Mouse (Mus musculus): Measurements from ENCODE around the gene Ddx51.
A peak's percentile ranks its signal among the peaks of the same experiment; 100 is the strongest.

Ddx51 gene

DNA sequence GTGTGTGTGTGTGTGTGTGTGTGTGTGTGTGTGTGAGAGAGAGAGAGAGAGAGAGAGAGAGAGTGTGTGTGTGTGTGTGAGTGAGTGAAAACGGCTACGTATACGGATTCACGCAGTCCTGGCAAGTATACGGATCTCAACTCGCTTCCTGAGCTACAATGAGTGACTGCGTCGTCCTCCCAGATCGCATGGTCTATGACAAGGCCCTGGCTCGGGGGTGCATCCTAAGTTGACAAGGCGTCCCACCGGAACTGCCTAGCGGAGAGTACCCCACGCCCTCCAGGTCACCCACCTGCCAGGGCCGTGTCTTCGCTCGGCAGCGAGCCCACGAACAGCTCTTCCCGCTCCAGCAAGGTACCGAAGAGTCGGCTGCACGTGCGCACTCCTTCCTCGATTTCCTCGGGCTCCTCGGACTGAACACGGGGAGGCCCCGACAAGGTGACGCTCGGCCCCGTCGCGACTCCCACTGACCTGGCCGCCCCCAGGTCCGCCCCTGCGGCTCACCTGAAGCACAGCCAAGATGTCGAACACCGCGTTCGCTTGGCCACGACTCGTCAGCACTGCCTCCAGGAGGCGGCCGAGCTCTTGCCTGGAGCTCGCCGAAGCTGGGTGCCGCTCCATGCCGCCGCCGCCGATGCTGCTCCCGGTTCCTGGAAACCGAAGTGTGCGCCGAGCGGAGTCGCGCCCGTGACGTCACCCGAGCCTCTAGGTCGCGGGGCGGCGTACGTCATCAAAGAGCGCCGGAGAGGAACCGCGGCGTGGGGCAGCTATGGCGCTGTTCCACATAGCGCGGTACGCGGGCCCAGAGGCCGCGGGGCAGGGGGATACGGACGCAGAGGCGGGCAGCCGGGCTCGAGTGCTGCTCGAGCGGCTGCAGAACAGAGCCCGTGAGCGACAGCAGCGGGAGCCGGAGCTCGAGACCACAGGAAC is at the start of gene Ddx51, which contains the start of gene Noc4l:
Gene Ddx51 (plus strand): TSS at position 733 of the 930 bp plus-strand sequence.
Gene Noc4l (minus strand): TSS at position 699 of the 930 bp plus-strand sequence.
- peak; percentile 96 for DNase-seq (ENCODE audit: low spot score)

DNA sequence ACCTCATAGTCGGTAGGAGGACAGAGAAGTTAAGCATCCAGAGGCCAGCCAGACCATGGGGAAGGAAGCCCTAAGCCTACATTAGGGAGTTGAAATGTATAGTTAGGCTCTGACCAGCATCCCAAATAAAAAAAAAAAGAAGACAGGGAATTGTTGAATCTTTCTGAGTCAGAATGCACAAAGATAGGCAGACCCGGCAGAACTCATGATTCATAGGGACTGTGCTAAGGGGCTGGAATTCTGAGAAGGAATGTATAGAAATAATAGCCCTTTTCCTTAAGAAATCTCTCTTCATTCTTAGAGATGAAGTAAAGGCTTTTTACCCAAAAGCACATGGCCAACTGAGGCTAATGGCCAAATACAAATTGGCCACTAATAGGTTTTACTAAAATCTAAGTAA is 48.9 kb upstream of the Ddx51 start:
- DNase-seq (ENCODE audit: low spot score): no peak

DNA sequence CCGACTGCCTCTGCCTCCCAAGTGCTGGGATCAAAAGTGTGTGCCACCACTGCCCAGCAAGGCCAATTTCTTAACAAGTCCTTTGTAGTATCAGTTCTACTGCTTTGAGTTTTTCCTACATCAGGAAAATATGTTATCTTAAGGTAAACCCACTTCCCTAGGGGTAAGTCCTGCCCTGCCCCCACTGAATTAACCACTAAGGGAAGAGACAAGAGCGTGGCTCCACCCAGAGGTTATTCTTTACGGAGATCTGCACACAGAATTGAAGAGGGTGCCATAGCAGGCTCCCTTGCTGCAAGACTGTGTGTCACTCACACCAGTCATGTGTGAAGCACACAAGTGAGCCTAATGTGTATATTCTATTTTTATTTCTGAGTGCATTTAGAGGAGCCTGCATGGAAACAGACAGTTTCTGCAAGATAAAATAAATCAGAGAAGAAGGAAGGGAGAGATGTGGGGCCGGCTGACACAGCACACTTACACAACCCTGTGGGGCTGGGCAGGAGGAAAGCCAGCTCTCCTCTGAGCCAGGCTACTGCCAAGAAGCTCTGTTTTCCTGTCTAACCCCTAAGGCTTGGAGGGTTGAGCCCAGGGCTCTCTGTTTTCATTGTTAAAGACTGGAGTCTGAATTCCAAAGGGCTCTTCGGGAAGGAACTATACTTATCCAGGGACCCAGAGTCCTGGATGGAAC is 47.6 kb upstream of the Ddx51 start:
- no peak for DNase-seq (ENCODE audit: low spot score)

DNA sequence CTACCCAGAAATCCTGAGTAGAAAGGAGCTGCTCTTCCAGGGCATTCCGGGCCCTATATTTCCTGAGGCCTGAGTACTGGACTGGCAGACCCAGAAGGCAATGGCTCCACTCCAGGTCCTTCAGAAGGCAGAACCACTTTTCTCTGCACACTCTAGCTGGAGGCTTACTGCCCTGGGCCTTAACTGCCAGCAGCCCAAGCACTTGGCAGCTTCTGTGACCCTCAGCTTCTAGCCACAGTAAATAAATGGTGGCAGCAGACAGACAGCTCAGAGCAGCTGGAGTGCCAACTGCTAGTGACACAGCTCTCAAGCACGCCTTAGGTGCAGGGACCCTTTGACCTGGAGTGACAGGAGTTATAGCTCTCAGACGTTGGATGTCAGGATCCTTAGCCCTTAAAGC is 45.5 kb upstream of the Ddx51 start:
- no peak for DNase-seq (ENCODE audit: low spot score)

DNA sequence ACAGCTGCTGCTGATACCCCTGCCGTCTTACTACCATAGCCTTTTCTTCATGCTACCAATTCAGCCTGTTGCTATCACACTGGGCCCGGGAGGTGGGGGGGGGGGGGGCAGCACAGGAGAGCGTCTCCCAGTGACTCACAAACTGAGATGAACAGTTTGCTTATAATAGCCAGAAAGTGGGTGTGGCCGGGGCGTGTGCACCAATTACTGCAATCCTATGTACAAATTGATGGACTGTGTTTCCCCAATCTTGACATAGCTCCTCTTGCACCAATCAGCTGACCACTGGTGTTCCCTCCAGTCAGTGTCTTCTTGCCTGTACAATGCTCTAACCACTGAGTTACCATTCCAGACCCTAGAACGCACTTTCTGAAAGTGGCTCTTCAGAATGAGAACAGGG is 44.9 kb upstream of the Ddx51 start:
- DNase-seq (ENCODE audit: low spot score): no peak

DNA sequence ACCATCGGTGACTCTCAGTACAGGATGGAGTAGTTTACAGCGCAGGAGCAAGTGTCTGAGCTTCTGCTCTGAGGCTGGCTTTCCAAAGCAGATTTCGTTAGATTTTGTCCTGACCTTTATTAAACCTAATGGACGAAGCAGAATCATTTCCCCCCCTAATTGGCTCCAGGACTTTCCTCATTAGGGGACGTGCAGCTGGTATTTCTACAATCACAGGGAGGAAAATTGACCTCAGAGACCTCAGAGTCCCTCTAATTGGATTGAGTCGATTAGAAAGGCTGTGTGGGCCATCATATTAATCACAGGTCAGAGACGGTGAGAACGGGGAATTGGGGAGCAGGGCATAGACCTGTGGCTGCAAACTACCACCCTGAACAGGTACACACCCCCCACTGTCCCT is 44.3 kb upstream of the Ddx51 start:
- no peak for DNase-seq (ENCODE audit: low spot score)

DNA sequence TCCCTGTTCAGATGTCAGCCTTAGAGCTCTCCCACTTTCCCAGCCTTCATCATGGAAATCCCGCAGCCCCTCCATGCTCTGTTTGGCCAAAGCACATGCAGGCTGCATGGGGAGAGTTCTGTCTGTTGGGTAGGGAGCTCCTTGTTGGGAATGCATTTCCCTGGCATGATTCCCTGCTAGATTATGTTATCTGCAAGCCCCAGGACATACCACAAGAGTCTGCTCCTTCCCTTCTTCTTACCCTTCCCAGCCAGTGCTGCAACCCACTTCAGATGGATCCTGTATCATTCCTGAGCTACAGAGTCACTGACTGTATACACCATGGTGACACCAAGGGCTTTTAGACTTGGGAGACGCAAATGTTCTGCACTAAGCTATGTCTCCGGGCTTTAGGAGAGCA is 43.8 kb upstream of the Ddx51 start:
- no peak for DNase-seq (ENCODE audit: low spot score)

DNA sequence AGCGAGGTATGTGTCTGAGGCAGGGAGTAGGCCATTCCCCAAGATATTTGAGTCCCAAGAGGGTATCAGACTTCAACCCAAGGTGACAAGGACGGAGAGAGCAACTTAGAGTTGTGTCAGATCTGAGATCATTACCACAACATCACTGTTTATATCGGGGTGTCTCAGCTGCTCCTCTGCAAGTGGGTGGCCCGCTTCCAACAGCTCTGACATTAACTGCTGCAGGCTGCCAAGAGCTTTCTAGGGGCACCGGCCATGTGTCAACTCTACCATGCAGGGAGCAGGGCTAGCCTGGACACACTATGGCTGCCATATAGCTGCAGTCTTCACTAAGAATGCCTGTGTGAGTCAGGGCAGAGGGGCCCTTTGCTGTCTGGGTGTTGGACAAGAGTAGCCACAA is 43.4 kb upstream of the Ddx51 start:
- DNase-seq (ENCODE audit: low spot score): no peak

DNA sequence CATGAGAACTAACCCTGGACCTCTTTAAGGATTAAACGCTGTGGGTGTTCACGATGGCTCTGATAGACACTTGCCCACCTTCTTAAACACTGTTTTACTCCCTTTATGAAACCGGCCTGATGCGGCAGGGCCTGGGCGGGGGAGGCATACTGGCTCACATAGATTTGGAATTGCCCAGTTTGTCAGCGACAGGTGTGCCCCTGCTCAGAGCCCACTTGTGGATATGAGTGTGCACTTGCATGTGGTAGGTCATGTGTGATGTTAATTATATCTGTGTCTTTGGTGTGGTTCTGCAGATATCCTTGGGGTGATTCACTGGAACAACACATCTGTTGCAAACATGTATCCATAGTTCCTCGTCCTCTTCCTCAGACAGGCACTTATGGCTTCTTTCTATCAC is 42.8 kb upstream of the Ddx51 start:
- no peak for DNase-seq (ENCODE audit: low spot score)

DNA sequence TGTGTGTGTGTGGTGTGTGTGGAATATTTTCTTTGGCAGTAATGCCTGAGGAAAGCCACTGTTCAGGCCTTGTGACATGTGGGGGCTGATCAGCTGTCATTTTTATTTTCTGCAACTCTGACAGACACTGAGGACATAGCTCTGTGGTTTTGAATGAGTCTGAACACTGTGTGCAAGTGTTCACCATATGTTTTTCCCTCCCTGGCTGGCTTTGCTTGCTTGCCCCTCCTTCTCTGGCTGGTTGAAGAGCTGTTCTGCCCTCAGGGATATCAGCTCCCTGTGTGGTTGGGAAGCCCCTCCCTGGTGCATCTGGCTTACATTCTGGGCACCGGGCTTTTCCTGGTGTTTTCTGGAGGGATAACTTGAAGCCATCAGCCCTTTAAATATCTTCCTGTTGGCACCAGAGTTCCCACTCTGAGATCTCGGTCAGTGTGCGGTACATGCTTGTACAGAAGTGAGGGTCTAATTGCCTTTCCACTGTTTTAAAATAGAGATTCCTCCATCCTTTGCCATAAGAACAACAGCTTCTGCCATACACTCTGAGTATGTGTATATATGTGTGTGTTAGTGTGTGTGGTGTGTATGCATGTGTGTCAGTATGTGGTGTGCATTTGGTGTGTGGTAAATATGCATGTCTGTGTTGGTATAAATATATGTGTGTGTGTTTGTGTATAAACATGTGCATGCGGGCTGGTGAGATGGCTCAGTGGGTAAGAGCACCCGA is 41.7 kb upstream of the Ddx51 start:
- no peak for DNase-seq (ENCODE audit: low spot score)

DNA sequence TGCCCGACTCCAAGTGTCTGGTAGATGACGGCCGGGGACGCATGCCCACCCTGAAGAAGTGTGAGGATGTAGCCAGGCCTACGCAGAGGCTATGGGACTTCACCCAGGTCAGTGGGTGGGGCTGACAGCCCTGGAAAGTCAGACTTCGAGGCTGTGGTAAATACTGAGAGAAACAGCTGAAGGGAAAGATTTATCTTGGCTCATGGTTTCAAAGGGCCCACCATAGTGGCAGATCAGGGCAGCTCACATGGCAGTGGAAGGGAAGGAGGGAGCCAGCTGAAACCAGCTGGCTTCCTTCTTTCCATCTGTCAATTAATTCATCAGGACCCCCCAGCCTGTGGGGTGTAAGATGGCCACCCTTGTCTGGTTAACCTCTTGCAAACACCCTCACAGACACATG is 34.0 kb upstream of the Ddx51 start:
- DNase-seq (ENCODE audit: low spot score): no peak

DNA sequence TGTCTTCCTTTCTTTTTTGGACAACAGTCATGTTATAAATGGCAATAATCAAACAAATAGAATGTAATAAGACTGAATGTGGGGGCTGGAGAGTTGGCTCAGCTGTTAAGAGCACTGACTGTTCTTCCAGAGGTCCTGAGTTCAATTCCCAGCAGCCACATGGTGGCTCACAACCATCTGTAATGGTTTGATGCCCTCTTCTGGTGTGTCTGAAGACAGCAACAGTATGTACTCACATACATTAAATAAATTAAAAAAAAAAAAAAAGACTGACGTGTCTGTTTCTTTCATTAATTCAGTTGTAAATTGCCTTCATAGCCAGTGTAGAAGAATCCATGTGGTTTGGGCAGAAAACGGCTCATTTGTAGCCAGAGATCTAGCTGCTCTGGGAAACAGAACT is 28.9 kb upstream of the Ddx51 start:
- no peak for DNase-seq (ENCODE audit: low spot score)

DNA sequence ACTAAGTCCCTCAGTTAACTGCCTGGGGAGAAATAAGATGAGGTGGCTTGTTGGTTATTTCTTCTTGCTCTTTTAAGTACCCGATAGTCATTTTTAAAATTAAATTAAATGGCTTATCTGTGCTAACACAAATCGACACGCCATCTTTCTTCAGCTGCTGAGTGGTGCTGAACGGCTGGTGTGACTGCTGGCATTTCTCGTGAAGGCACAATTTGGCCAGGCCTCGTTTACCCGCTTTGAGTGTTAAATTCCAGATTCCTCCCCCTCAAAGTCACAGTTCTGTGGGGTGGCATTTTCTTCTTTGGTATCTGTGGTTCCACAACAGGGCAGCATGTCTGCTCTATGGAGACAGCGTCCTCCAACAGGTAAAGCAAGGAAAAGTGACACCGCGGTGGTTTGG is 25.9 kb upstream of the Ddx51 start:
- DNase-seq (ENCODE audit: low spot score): no peak

DNA sequence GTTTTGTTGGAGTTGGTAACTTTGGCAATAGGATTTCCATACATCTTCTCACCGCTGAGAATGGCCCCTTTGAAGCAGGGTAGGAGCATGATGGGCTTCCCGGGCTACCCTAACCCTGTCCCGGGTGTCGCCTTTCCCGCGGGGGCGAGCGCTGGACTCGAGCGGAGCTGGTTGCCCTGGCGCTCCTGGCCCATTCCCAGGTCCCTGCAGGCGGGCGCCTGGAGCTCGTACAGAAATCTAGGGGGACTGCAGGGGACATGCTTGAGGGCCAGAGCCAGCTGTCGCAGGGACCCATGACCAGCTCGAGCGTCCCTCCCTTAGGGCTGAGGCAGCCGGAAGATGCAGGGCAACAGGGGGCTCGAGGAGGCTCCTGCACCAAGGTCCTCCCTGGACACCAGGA is 25.1 kb upstream of the Ddx51 start:
- no peak for DNase-seq (ENCODE audit: low spot score)

DNA sequence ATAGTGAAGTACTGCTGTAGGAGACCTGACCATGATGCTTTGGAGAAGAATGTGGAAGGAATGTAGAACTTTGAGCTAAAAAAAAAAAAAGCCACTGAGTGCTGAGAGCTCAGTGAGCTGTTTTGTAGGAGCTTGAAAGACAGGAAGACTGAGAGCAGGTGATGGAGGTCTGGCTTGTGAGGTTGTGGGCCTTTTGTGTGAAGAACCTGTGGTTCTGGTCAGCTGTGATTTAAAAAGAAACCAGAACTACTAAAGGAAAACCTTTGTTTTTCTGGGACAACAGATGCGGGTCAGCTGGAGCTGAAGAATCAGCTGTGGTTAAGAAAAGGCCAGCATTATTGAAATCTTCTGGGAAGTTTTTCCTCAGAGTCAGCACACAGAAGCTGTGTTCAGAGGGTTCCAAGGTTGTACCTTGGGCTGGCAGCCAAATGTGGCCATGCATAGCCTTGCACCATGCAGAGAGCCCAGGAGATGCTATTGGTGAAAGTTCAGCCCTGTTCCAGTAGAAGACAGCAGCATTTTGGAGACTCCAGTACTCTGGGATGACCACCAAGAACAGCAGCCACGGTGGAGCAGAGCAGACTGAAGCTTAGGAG is 23.6 kb upstream of the Ddx51 start:
- no peak for DNase-seq (ENCODE audit: low spot score)

DNA sequence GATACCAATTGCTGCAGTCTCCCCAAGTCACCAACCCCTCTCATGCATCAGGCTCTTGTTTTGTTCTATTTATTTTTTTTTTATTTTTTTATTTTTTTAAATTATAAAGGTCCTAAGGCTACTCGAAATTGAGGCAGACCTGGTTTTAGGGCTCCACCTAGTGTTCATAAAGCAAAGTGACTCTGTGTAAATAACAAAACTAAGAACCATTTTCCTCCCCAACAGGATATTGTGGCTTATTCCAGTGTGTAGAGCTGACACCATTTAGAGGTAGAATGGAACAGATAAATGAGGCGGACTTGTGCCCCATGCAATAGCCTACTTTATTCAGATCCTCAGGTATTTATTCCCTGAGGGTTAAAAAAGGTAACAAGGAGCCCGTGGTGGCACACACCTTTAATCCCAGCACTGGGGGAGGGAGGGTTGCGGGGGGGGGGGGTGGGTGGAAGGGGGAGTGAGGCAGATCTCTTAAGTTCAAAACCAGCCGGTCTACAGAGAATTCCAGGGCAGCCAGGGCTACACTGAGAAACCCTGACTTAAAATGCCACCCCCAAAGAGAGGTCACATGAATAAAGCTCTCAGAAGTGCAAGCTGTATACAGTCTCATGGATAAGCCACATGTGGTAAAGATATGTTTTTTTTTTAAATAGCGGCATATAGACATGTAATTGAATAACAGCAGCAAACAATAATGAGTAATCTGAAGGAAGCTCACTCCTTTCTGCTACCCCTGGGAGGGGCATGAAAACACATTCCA is 17.1 kb upstream of the Ddx51 start:
- no peak for DNase-seq (ENCODE audit: low spot score)

DNA sequence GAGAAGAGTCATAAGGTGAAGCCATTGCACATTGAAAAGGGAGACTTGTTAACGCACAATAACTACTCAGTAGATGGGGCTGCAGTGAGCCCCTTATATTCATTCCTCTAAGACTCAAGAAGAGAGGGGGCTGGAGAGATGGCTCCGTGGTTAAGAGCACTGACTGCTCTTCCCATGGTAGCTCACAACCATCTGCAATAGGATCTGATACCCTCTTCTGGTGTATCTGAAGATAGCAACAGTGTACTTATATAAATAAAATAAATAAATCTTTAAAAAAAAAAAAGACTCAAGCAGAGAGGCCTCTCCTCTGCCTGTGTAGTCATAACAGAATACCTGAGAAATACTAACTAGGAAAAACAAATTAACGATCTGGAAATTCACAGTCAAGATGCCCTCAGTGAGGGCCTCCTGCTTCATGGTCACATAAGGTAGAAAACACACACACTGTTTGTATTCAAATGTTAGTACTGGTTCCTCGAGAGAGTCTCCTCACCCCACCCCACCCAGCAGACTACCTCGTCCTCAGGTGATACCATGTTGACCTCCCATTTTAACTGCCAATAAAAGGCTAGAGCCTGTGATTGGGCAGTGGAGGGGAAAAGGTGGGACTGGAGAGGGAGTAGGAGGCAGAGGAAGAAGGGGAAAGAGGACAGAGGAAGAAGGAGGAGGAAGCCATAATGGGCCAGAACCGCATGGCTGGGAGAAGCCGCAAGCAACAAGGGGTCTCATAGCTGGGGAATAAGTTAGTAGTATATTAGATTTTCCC is 14.8 kb upstream of the Ddx51 start:
- no peak for DNase-seq (ENCODE audit: low spot score)

DNA sequence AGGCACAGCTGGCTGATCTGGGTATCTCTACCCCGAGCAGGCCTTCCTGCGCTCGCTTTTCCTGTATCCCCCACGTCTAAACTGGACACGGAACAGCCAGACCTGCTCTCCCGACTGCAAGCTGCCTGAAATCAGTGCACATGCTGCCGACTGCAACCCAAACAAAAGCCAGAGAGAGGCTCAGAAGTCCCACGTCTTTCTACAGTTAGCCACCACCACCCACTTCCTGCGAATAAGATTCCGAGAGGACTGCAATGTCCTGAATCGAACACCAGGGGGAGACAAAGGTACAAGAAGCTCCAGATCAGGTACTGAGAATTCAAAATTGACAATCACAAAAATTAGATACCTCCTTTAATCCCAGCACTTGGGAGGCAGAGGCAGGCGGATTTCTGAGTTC is 13.8 kb upstream of the Ddx51 start:
- peak; percentile 70 for DNase-seq (ENCODE audit: low spot score)

DNA sequence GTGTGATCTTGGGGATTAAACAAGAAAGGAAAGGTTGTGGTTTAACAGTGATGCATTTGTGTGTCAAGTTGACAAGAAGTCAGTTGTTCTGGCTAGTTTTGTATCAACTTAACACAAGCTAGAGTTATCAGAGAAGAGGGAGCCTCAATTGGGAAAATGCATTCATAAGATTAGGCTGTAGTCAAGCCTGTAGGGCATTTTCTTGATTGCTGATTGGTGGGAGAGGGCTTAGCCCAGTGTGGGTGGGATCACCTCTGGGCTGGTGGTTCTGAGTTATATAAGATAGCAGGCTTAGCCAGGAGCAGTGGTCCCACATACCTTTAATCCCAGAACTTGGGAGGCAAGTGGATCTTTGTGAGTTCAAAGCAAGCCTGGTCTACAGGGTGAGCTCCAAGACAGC is 6.9 kb upstream of the Ddx51 start:
- DNase-seq (ENCODE audit: low spot score): no peak

DNA sequence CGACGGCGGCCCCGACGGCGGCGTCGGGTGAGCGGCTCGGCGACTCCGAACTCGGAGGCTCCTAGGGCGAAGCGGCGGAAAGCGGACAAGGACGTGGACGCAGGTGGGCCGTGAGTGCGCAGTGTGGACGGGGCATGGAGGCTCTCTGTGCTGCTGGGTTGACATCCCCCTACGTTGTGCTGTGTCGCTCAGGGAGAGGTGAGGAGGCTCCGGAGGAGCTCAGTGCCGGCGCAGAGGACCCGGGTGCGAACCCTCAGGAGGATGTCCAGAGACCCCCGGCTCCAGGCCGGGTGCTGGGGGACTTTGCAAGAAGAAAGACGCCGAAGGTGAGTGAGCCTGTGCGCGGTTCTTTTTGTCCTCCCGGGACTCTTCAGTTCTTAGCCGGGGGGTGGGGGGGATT is 435 bp downstream of the Ddx51 start:
- no peak for DNase-seq (ENCODE audit: low spot score)

DNA sequence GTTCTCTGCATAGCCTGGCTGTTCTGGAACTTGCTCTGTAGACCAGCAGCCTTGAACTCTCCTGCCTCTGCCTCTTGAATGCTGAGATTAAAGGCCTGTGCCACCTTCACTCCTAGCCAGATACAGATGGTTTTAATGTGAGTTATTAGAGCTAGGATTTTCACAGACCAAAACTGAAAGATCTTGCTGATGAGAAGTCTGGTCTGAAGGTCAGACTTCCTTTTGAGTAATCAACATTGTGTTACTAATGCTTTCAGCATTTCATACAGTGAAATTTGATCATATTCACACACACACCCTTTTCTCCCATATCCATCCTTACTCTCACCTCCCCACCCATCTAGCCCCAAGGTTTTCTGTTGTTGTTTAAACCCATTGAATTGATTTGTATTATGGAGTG is 6.4 kb downstream of the Ddx51 start:
- DNase-seq (ENCODE audit: low spot score): no peak

Measured in urinary bladder, postnatal 14 days (tissue).